19 mouse cellular contexts compared by ENCODE assay signal in the genomic region with DNA sequence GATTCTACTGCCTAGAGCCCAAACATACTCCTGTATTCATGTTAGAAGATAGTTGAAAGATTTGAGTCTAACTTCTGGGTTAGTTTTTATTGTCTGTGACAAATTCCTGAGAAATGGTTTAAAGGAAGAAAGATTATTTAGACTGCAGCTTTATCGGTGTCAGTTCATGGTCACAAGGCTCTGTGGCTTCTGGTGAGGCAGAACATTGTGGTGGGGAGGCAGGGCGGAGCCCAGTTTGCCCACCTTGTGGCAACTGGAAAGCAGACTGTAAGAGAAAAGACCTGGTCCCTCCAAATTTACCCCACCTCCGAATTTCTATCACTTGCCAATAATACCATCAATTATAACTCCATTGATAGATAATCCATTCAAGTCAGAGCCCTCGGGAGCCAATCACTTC.
DNase-seq lines count a peak whose midpoint lies in the region; ATAC-seq lines count a peak whose summit lies in the region.
"Had no signal": no experiment of that assay in that cellular context is flagged by ENCODE, and none has a peak within 500 bp of the region (broad histone marks: within the 10 kb centered on the region; RNA-seq: fewer than 3 reads in every experiment).

No protein-coding gene starts in this region.

- intact Hi-C loops in left cerebral cortex, postnatal 36 days (cut with DNase I), result no loop called here

- ATAC-seq in common myeloid progenitor, adult 5-6 weeks (replicated peaks; ENCODE audit: low read depth, poor library complexity, severe bottlenecking), result peak; percentile 65; the same call in 1 of the 2 replicates
- peak; percentile 73 for ATAC-seq in megakaryocyte progenitor cell, adult 5-6 weeks (replicated peaks; ENCODE audit: poor library complexity)
- ATAC-seq in megakaryocyte-erythroid progenitor cell, adult 5-6 weeks (replicated peaks; ENCODE audit: low FRiP score, low TSS enrichment, poor library complexity, severe bottlenecking), result peak; percentile 61; the same call in 1 of the 2 replicates
- ATAC-seq: activated CD4-positive, CD25-positive, alpha-beta regulatory T cell, adult 4 months; CD4-positive, CD25-positive, alpha-beta regulatory T cell, adult 4 months; Patski had no signal

- no peak for DNase-seq in left cerebral cortex, postnatal 36 days (ENCODE audit: low spot score in 2 of 2)
- no peak for DNase-seq in adrenal gland, adult 8-10 months
- DNase-seq in cerebellum, adult 11 months, result no peak
- DNase-seq: adrenal gland, adult 2 months; adrenal gland, postnatal 10 days; adrenal gland, postnatal 14 days; adrenal gland, postnatal 25 days; adrenal gland, postnatal 36 days; B cell, adult 2 months; cerebellum, adult 11-12 months; cerebellum, adult 18-20 months; cerebellum, adult 2 months; cerebellum, adult 8-10 months had no signal
